Mouse (Mus musculus) E14TG2a.4 (cell line): Measurements from ENCODE around the gene Bdkrb2.

Experiments used
- CTCF ChIP-seq: conservative IDR thresholded peaks from 2 replicates; pipeline ENCODE4 v1.5.1; 2014; ENCODE audit warnings: low read length
- NANOG ChIP-seq: IDR thresholded peaks from 2 replicates; pipeline ENCODE4 v1.6.1; 2014; ENCODE audit warnings: borderline replicate concordance, low read length, mixed read lengths

- TF ChIP-seq CTCF = no peak
- no peak for TF ChIP-seq NANOG
These were observed 26.9 kb upstream of the Bdkrb2 start for GRCm38 (mm10) chr12:105535968-105536760.
